Mouse (Mus musculus) kidney, postnatal 14 days (tissue): ENCODE results near the gene B3gnt9.

ENCODE experiments used
- DNase-seq: peaks from one replicate; pipeline ENCODE4 v3.0.0; 2022; ENCODE audit warnings: mixed read lengths

Gene B3gnt9

GRCm38 (mm10) chr8:105281821-105282220 is 26.9 kb upstream of the B3gnt9 start:
- no peak for DNase-seq

- no peak for DNase-seq
Measured at GRCm38 (mm10) chr8:105280567-105280966, 25.6 kb upstream of the B3gnt9 start.

GRCm38 (mm10) chr8:105278911-105279334 is 24.0 kb upstream of the B3gnt9 start:
- peak; percentile 85 for DNase-seq

GRCm38 (mm10) chr8:105276292-105277120 is 21.6 kb upstream of the B3gnt9 start:
- DNase-seq = peak; percentile 59

GRCm38 (mm10) chr8:105275840-105276239 is 20.9 kb upstream of the B3gnt9 start, which contains the start of gene Nol3:
Gene Nol3, plus strand, starts transcription at chr8:105276140.
- DNase-seq = no peak

GRCm38 (mm10) chr8:105275387-105275786 is 20.4 kb upstream of the B3gnt9 start:
- no peak for DNase-seq

GRCm38 (mm10) chr8:105270916-105271186 is 15.9 kb upstream of the B3gnt9 start:
- no peak for DNase-seq

- no peak for DNase-seq
Measured at GRCm38 (mm10) chr8:105270101-105270915, 15.4 kb upstream of the B3gnt9 start.

- DNase-seq = peak; percentile 75
Measured at GRCm38 (mm10) chr8:105269461-105269947, 14.6 kb upstream of the B3gnt9 start, which contains the start of gene Hsf4. Gene Hsf4, plus strand, starts transcription at chr8:105269801.

- peak; percentile 44 for DNase-seq
Measured at GRCm38 (mm10) chr8:105269075-105269458, 14.1 kb upstream of the B3gnt9 start.

GRCm38 (mm10) chr8:105268342-105269074 is 13.6 kb upstream of the B3gnt9 start:
- peak; percentile 41 for DNase-seq

- DNase-seq = no peak
Measured at GRCm38 (mm10) chr8:105266775-105267174, 11.8 kb upstream of the B3gnt9 start.

GRCm38 (mm10) chr8:105265128-105265527 is 10.2 kb upstream of the B3gnt9 start:
- DNase-seq = peak; percentile 42

- peak; percentile 87 for DNase-seq
Measured at GRCm38 (mm10) chr8:105264024-105264982, 9.3 kb upstream of the B3gnt9 start, which contains the start of the genes Tradd and Fbxl8. Gene Tradd, minus strand, starts transcription at chr8:105264609. Gene Fbxl8, plus strand, starts transcription at chr8:105264648.

GRCm38 (mm10) chr8:105263244-105263912 is 8.4 kb upstream of the B3gnt9 start:
- DNase-seq = no peak

GRCm38 (mm10) chr8:105261326-105261980 is 6.5 kb upstream of the B3gnt9 start:
- DNase-seq = no peak

- DNase-seq = no peak
Measured at GRCm38 (mm10) chr8:105260371-105261099, 5.6 kb upstream of the B3gnt9 start.

GRCm38 (mm10) chr8:105259721-105260320 is 4.9 kb upstream of the B3gnt9 start:
- peak; percentile 76 for DNase-seq
